Comparison of ENCODE assay signal across 19 mouse cellular contexts in genomic region chr10:117681543-117681942, GRCm38 (mm10).
"Had no signal": no experiment of that assay in that cellular context is flagged by ENCODE, and none has a peak within 500 bp of the region (broad histone marks: within the 10 kb centered on the region; RNA-seq: fewer than 3 reads in every experiment).

No protein-coding gene starts in this region.

- H3K4me2 ChIP-seq: limb, embryonic 12.5 days; limb, embryonic 15.5 days; liver, embryonic 11.5 days; lung, embryonic 14.5 days had no signal

- ATAC-seq: liver, postnatal 0 days; lung, postnatal 0 days had no signal

- H3K36me3 ChIP-seq: midbrain, embryonic 10.5 days had no signal

- H3K9me3 ChIP-seq: limb, embryonic 12.5 days; limb, embryonic 15.5 days; megakaryocyte, embryonic 14.5 days; midbrain, embryonic 10.5 days had no signal

- H3K27ac ChIP-seq: kidney, postnatal 0 days; limb, embryonic 12.5 days; limb, embryonic 15.5 days; liver, embryonic 14.5 days; midbrain, embryonic 10.5 days; stomach, postnatal 0 days had no signal

- H3K9ac ChIP-seq: limb, embryonic 12.5 days; limb, embryonic 15.5 days; liver, embryonic 14.5 days; liver, postnatal 0 days; lung, embryonic 14.5 days had no signal

- H3K4me3 ChIP-seq: limb, embryonic 12.5 days; limb, embryonic 15.5 days; megakaryocyte, embryonic 14.5 days; midbrain, embryonic 10.5 days had no signal

- DNase-seq: kidney, adult 2 months; kidney, postnatal 36 days; layer of hippocampus, postnatal 36 days; left cerebral cortex, postnatal 4 days; liver, postnatal 0 days; lung, embryonic 14.5 days; midbrain, embryonic 14.5 days; thymus, adult 2 months; thymus, postnatal 14 days; thymus, postnatal 4 days had no signal

- H3K27me3 ChIP-seq: limb, embryonic 12.5 days; limb, embryonic 15.5 days had no signal
